Mouse (Mus musculus) bone marrow macrophage, adult 2 months (primary cell): ENCODE data around the gene 1700024B05Rik. TPM values are rescaled to one million over a fixed set of nuclear protein-coding genes. Genes with fewer than 3 reads are reported as not detected.
"Not testable (repeated sequence)": the region's sequence is repeated elsewhere in the genome, so short reads cannot be mapped to it uniquely, and the experiment has no call there.

Source experiments
- H3K27ac ChIP-seq: 2 replicates; pipeline ENCODE4 v1.5.1; 2012; ENCODE audit warnings: low read depth, low read length; ENCODE audit not compliant: insufficient read depth
- H3K4me1 ChIP-seq: 2 replicates; pipeline ENCODE4 v1.6.1; 2012; ENCODE audit warnings: low read length; ENCODE audit not compliant: control insufficient read depth, insufficient read depth
- H3K4me3 ChIP-seq: 2 replicates; pipeline ENCODE4 v1.5.1; 2012; ENCODE audit warnings: mild to moderate bottlenecking, low read length, moderate library complexity; ENCODE audit not compliant: insufficient read depth
- polyA plus RNA-seq: library from polyadenylated mRNA; stranded (reverse); fragments of >200 nt; gene quantifications from 2 replicates; pipeline ENCODE4 v1.2.4, GENCODE M21; 2012; ENCODE audit not compliant: missing spikeins, insufficient read depth, insufficient read length

The 1700024B05Rik gene
- not detected in 2 replicates for polyA plus RNA-seq

GRCm38 (mm10) chr14:41943695-41944094 is at the start of gene 1700024B05Rik:
Gene 1700024B05Rik (plus strand): TSS chr14:41943995.
- H3K4me3 ChIP-seq, H3K4me1 ChIP-seq, H3K27ac ChIP-seq: not testable (repeated sequence)

GRCm38 (mm10) chr14:41907190-41907589 is 36.6 kb upstream of the 1700024B05Rik start, which contains the start of gene Gm7980:
Gene Gm7980 (minus strand): TSS chr14:41907290.
- not testable (repeated sequence) for H3K27ac ChIP-seq, H3K4me1 ChIP-seq, H3K4me3 ChIP-seq

DNA sequence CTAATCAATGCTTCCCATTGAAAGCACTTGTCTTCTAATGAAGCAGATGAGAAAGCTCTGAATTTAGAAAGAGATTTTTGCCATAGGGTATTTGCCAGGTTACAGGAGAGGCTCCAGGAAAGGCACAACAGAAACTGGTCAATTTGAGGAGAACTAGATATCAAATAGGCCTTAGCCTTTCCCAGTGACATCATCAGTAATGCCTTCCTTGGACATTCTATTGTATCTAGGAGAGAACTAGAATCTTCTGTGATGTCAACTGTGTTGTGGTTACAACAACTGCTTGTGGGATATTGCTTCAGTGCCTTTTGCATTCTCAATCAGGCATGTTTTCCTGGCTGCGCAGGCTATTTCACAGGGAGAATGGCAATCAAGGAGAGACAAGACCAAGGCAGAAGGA is 19.1 kb upstream of the 1700024B05Rik start, which contains the start of gene 1700049E17Rik1:
1700049E17Rik1 (plus strand) TSS at position 301 of the 400 bp plus-strand sequence.
- not testable (repeated sequence) for H3K4me3 ChIP-seq, H3K27ac ChIP-seq, H3K4me1 ChIP-seq

DNA sequence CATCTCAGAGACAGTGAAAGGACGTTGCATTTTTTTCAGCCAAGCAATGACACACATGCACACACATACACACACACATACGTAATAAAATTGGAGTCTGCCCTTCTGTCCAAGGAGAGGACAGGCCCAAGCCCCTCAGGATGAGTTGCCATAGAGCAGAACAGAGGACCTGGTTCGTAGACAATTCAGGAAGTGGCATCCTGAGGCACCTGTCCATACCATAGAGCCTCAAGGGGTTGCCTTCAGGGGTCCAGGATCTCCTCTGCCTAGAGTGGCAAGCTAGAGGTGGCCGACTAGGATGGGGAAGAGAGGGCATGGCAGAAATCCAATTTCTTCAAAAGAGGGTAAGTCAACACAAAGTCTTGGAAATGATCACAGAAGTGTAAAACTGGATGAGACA is 20.3 kb downstream of the 1700024B05Rik start:
- H3K27ac ChIP-seq, H3K4me3 ChIP-seq, H3K4me1 ChIP-seq: not testable (repeated sequence)

DNA sequence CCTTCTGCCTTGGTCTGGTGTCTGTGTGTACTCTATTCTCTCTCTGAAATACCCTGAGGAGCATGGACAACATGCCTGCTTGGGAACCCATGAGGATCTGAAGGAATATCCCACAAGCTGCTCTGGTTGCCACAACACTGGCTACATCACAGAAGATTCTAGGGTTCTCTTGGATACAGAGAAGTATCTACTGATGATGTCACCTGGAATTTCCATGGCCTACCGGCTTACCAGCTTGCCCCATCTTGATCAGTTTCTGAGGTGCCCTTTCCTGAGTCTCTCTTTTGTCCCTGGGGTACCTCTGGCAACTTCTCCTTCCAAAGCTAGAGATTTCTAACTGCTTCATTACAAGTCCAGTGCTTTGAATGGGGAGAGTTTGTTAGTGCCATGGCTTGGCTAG is 24.0 kb downstream of the 1700024B05Rik start, which contains the start of gene Gm6401:
Gm6401 (minus strand) TSS at position 101 of the 400 bp plus-strand sequence.
- not testable (repeated sequence) for H3K4me3 ChIP-seq, H3K4me1 ChIP-seq, H3K27ac ChIP-seq

DNA sequence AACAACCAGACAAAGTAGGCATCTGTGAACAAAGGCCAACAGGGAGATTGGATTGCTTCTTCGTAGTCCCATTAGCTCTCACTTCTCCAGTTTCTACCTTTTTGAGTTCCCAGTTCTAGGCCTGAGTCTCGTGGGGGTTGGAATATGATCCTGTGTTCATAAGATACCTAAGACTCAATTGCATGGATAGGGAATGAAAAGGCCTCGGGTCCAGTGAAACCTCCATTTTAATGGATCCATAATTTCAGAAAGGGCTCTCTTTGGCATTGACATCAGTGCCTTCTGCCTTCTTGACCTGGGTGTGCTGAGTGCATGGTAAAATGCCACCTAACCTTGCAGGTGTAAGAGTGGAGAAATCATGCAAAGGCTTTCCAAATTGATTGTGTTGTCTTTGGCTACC is 24.8 kb downstream of the 1700024B05Rik start:
- not testable (repeated sequence) for H3K4me3 ChIP-seq, H3K27ac ChIP-seq, H3K4me1 ChIP-seq

- not testable (repeated sequence) for H3K4me3 ChIP-seq, H3K4me1 ChIP-seq, H3K27ac ChIP-seq
These were observed 39.4 kb downstream of the 1700024B05Rik start, which contains the start of gene Gm3543 for GRCm38 (mm10) chr14:41983225-41983624. Gene Gm3543 (minus strand): TSS chr14:41983325.

Other genes with a start within 250 kb of the 1700024B05Rik start
- gene Gm8068, start 242.1 kb upstream of the 1700024B05Rik start, polyA plus RNA-seq: not detected in 2 replicates
- gene Gm7929, start 193.4 kb upstream of the 1700024B05Rik start, polyA plus RNA-seq: not detected in 2 replicates
- not detected in 2 replicates for gene Gm47189, start 171.6 kb upstream of the 1700024B05Rik start, polyA plus RNA-seq
- gene Gm7980, start 36.7 kb upstream of the 1700024B05Rik start, polyA plus RNA-seq: not detected in 2 replicates
- not detected in 2 replicates for gene 1700049E17Rik1, start 19.0 kb upstream of the 1700024B05Rik start, polyA plus RNA-seq
- gene Gm6401, start 23.9 kb downstream of the 1700024B05Rik start, polyA plus RNA-seq: not detected in 2 replicates
- not detected in 2 replicates for gene Gm3543, start 39.3 kb downstream of the 1700024B05Rik start, polyA plus RNA-seq
- gene Gm7951, start 173.4 kb downstream of the 1700024B05Rik start, polyA plus RNA-seq: not detected in 2 replicates
- gene Gm17027, start 218.6 kb downstream of the 1700024B05Rik start, polyA plus RNA-seq: not detected in 2 replicates
- not detected in 2 replicates for gene Gm3573, start 246.8 kb downstream of the 1700024B05Rik start, polyA plus RNA-seq